8 mouse cellular contexts compared by ENCODE assay signal in genomic region chr4:141958614-141959375, GRCm38 (mm10). TPM values are rescaled to one million over a fixed set of nuclear protein-coding genes. Genes with fewer than 3 reads are reported as not detected.
DNase-seq lines count a peak whose midpoint lies in the region; ATAC-seq and TF ChIP-seq lines count a peak whose summit lies in the region.

No protein-coding gene starts in this region.

- TF ChIP-seq EP300 in lung, postnatal 0 days (IDR thresholded peaks at IDR 0.05): no peak

- peak in 1 of 2 experiments; percentile 21 for DNase-seq in left cerebral cortex, adult 2 months (ENCODE audit: extremely low spot score in 1 of 2, low spot score in 2 of 2)
- no peak for DNase-seq in left cerebral cortex, postnatal 4 days
- DNase-seq in heart, postnatal 25 days (ENCODE audit: low spot score): peak; percentile 27
- peak; percentile 46 for DNase-seq in lung, postnatal 0 days (ENCODE audit: low spot score)
- no peak for DNase-seq in urinary bladder, adult 2 months (ENCODE audit: low spot score)
- DNase-seq in thymus, postnatal 14 days: no peak
- DNase-seq in thymus, postnatal 25 days: no peak

- peaks cover 10% of the 10 kb centered on the region; the same call in 1 of the 2 replicates for H3K4me1 ChIP-seq in cortical plate, adult 2 months (ENCODE audit: control insufficient read depth, insufficient read depth, low read length)
- no peaks in the 10 kb centered on the region; the same call in 1 of the 2 replicates for H3K4me1 ChIP-seq in lung, postnatal 0 days (ENCODE audit: insufficient read depth, low read depth, low read length)

- peak overlapping the region; percentile 22; the same call in 1 of the 2 replicates for H3K4me2 ChIP-seq in lung, postnatal 0 days (replicated peaks; ENCODE audit: low read depth, low read length)

- no peaks in the 10 kb centered on the region for H3K9me3 ChIP-seq in lung, postnatal 0 days (ENCODE audit: low read length)

- no peak overlapping the region for H3K4me3 ChIP-seq in left cerebral cortex, adult 2 months
- no peak overlapping the region for H3K4me3 ChIP-seq in cortical plate, adult 2 months (ENCODE audit: insufficient read depth, low read length)
- no peak overlapping the region for H3K4me3 ChIP-seq in lung, postnatal 0 days (ENCODE audit: low read depth, low read length)

- intact Hi-C loops in left cerebral cortex, adult 2 months (cut with DNase I): loop anchor here (1.0 to 10.0 kb wide), 2 partner anchors 101 to 234 kb away; partner anchors contain the start of gene Ddi2
- intact Hi-C loops in left cerebral cortex, postnatal 4 days (cut with DNase I): no loop called here
- intact Hi-C loops in heart, postnatal 25 days (cut with DNase I): loop anchor here (1.0 kb wide), 1 partner anchor 101 kb away; no protein-coding TSS in a partner anchor

- H3K9ac ChIP-seq in lung, postnatal 0 days (replicated peaks; ENCODE audit: low read depth): no peak overlapping the region

- no peaks in the 10 kb centered on the region for H3K27me3 ChIP-seq in lung, postnatal 0 days (replicated peaks; ENCODE audit: insufficient read depth, low read length)

- H3K27ac ChIP-seq in left cerebral cortex, adult 2 months: peak overlapping the region; percentile 95
- H3K27ac ChIP-seq in cortical plate, adult 2 months (ENCODE audit: insufficient read depth, low read length): peak overlapping the region; percentile 86
- H3K27ac ChIP-seq in lung, postnatal 0 days (ENCODE audit: low read length): no peak overlapping the region

- peak; percentile 46 for ATAC-seq in lung, postnatal 0 days

- no peaks in the 10 kb centered on the region for H3K36me3 ChIP-seq in lung, postnatal 0 days (ENCODE audit: insufficient read depth, low read length)

- WGBS in lung, postnatal 0 days: 50% methylated on average over 7 of the region's 7 CpGs

- no peak for TF ChIP-seq POLR2A in cortical plate, adult 2 months (IDR thresholded peaks at IDR 0.05; ENCODE audit: extremely low read depth, insufficient read depth, low read length)

- no peak for TF ChIP-seq CTCF in left cerebral cortex, adult 2 months (IDR thresholded peaks at IDR 0.05)
- TF ChIP-seq CTCF in cortical plate, adult 2 months (IDR thresholded peaks at IDR 0.05; ENCODE audit: extremely low read depth, insufficient read depth, low read length): no peak
- TF ChIP-seq CTCF in lung, postnatal 0 days (IDR thresholded peaks at IDR 0.05): no peak

RNA-seq across cellular contexts. Expression of gene Fhad1, which starts 56.1 kb away (rescaled TPM):
- total RNA-seq in left cerebral cortex, adult 2 months (2021): 1 to 10 TPM; 9.0 to 9.2 TPM
- 1 to 10 TPM in 1 of 2 experiments, under 1 TPM in 1; 0.90 to 1.1 TPM for total RNA-seq in left cerebral cortex, postnatal 4 days (2021)
- 6.5 and 8.2 TPM in 2 replicates for polyA plus RNA-seq in cortical plate, adult 2 months (2012; rRNA removed)
- total RNA-seq in heart, postnatal 25 days (2021): under 1 TPM; 0.05 to 0.31 TPM
- 6.5 and 8.3 TPM in 2 replicates for polyA plus RNA-seq in lung, postnatal 0 days (2015; fragmentation: Nextera tagmentation; extraction: Ambion mirVana)
- polyA plus RNA-seq in urinary bladder, adult 2 months (2012; rRNA removed): 0.95 and 1.3 TPM in 2 replicates

Comparison
In these comparisons a context has a peak if more than half of its experiments do, and no peak if none do; other contexts are left out.
1. RNA of gene Fhad1, which starts 56.1 kb away (total RNA-seq): 9.0 to 9.2 TPM in left cerebral cortex, adult 2 months; 0.90 to 1.1 TPM in left cerebral cortex, postnatal 4 days and 0.05 to 0.31 TPM in heart, postnatal 25 days; every median in the first group is over 4 times any median in the second.
2. DNase-seq: peak in heart, postnatal 25 days (single experiment) and lung, postnatal 0 days (single experiment); none in left cerebral cortex, postnatal 4 days (single experiment), urinary bladder, adult 2 months (single experiment), thymus, postnatal 14 days (single experiment) and thymus, postnatal 25 days (single experiment).